Mouse (Mus musculus) heart, embryonic 10.5 days (tissue): Measurements from ENCODE around the gene Capn15. TPM values are rescaled to one million over a fixed set of nuclear protein-coding genes. Genes with fewer than 3 reads are reported as not detected.
A peak's percentile ranks its signal among the peaks of the same experiment; 100 is the strongest.

Source experiments
- DNase-seq: peaks from one replicate; pipeline ENCODE4 v3.0.0-alpha.2; 2017; ENCODE audit warnings: low spot score
- H3K27ac ChIP-seq: fragments of 300-500 bp; sonication (generic); 2 replicates; pipeline ENCODE4 v1.5.1; 2016; ENCODE audit warnings: mild to moderate bottlenecking
- H3K27me3 ChIP-seq: fragments of 300-500 bp; sonication (generic); 2 replicates; pipeline ENCODE4 v1.6.1; 2016; ENCODE audit warnings: mild to moderate bottlenecking; ENCODE audit not compliant: poor library complexity, insufficient read depth, severe bottlenecking
- H3K36me3 ChIP-seq: fragments of 300-500 bp; sonication (generic); 2 replicates; pipeline ENCODE4 v1.6.1; 2016; ENCODE audit warnings: mild to moderate bottlenecking, moderate library complexity
- H3K4me1 ChIP-seq: fragments of 300-500 bp; sonication (generic); 2 replicates; pipeline ENCODE4 v1.6.1; 2016; ENCODE audit warnings: mild to moderate bottlenecking
- H3K4me3 ChIP-seq: fragments of 300-500 bp; sonication (generic); 2 replicates; pipeline ENCODE4 v1.5.1; 2016; ENCODE audit warnings: mild to moderate bottlenecking, moderate library complexity
- H3K9me3 ChIP-seq: fragments of 300-500 bp; sonication (generic); 2 replicates; pipeline ENCODE4 v1.6.1; 2016; ENCODE audit warnings: mild to moderate bottlenecking, moderate library complexity
- WGBS: fragments of 180-500 bp; shearing (Covaris S2); methylation state at CpG from one replicate; pipeline ENCODE4 v1.1.7; 2016; 5-methylcytosine and 5-hydroxymethylcytosine counted together
- polyA plus RNA-seq: library from polyadenylated mRNA; unstranded; fragments of >200 nt; fragmentation: Nextera tagmentation; extraction: Ambion mirVana; gene quantifications from 2 replicates; pipeline ENCODE4 v1.2.1, GENCODE M21; 2016

Capn15 gene
- polyA plus RNA-seq, 1 experiment from 2014 or later = 21.4 TPM

GRCm38 (mm10) chr17:25919786-25920642, 65.6 kb downstream of the Capn15 start:
- peak overlapping the region; percentile 96 for H3K4me3 ChIP-seq
- peak; percentile 100 for DNase-seq
- H3K4me1 ChIP-seq = peaks cover 29% of the 10 kb centered on the region
- peak overlapping the region; percentile 93 for H3K27ac ChIP-seq
- whole genome bisulfite sequencing = under 1% methylated on average over 40 of the region's 40 CpGs
- H3K27me3 ChIP-seq = no peaks in the 10 kb centered on the region
- H3K9me3 ChIP-seq = no peaks in the 10 kb centered on the region
- H3K36me3 ChIP-seq = peaks cover 11% of the 10 kb centered on the region

GRCm38 (mm10) chr17:25919144-25919785, 66.3 kb downstream of the Capn15 start, which contains the start of gene Rab40c:
Gene Rab40c (minus strand): TSS chr17:25919727.
- Histone ChIP-seq H3K27me3 (no peaks in the 10 kb centered on the region), H3K9me3 (no peaks in the 10 kb centered on the region), H3K27ac (peak within 1 kb of the TSS; percentile 93), H3K4me1 (peaks cover 36% of the 10 kb centered on the region), H3K36me3 (peaks cover 14% of the 10 kb centered on the region), H3K4me3 (peak within 1 kb of the TSS; percentile 96)
- 1% methylated on average over 68 of the region's 78 CpGs for WGBS
- DNase-seq = no peak

- DNase-seq = no peak
- peak overlapping the region; percentile 96 for H3K4me3 ChIP-seq
- no peaks in the 10 kb centered on the region for H3K27me3 ChIP-seq
- H3K27ac ChIP-seq = peak overlapping the region; percentile 92; the same call in 1 of the 2 replicates
- H3K9me3 ChIP-seq = no peaks in the 10 kb centered on the region
- peaks cover 47% of the 10 kb centered on the region for H3K4me1 ChIP-seq
- WGBS = 75% methylated on average over 9 of the region's 9 CpGs
- peaks cover 14% of the 10 kb centered on the region for H3K36me3 ChIP-seq
Observed at GRCm38 (mm10) chr17:25918037-25918750, 67.4 kb downstream of the Capn15 start.

- no peak for DNase-seq
- peaks cover 14% of the 10 kb centered on the region for H3K36me3 ChIP-seq
- H3K4me3 ChIP-seq = no peak overlapping the region
- no peaks in the 10 kb centered on the region for H3K9me3 ChIP-seq
- H3K27ac ChIP-seq = no peak overlapping the region
- WGBS = 85% methylated on average over 8 of the region's 8 CpGs
- peaks cover 49% of the 10 kb centered on the region for H3K4me1 ChIP-seq
- H3K27me3 ChIP-seq = no peaks in the 10 kb centered on the region
Observed at GRCm38 (mm10) chr17:25916931-25917647, 68.5 kb downstream of the Capn15 start.

GRCm38 (mm10) chr17:25914295-25914694, 71.3 kb downstream of the Capn15 start:
- no peak for DNase-seq
- 76% methylated on average over 4 of the region's 4 CpGs for WGBS
- H3K4me3 ChIP-seq = no peak overlapping the region
- no peaks in the 10 kb centered on the region for H3K9me3 ChIP-seq
- peak overlapping the region; percentile 7; the same call in 1 of the 2 replicates for H3K27ac ChIP-seq
- H3K27me3 ChIP-seq = no peaks in the 10 kb centered on the region
- peaks cover 43% of the 10 kb centered on the region for H3K4me1 ChIP-seq
- H3K36me3 ChIP-seq = peaks cover 14% of the 10 kb centered on the region

GRCm38 (mm10) chr17:25913877-25914275, 71.7 kb downstream of the Capn15 start:
- Histone ChIP-seq H3K27ac (0 out of 2 replicates have a peak overlapping the region, but pooled peaks have one; percentile 29), H3K4me1 (peaks cover 39% of the 10 kb centered on the region), H3K27me3 (no peaks in the 10 kb centered on the region), H3K9me3 (no peaks in the 10 kb centered on the region), H3K36me3 (peaks cover 14% of the 10 kb centered on the region), H3K4me3 (no peak overlapping the region)
- 18% methylated on average over 1 of the region's 1 CpGs for WGBS
- DNase-seq = no peak

- Histone ChIP-seq H3K27ac (0 out of 2 replicates have a peak overlapping the region, but pooled peaks have one; percentile 29), H3K4me1 (peaks cover 34% of the 10 kb centered on the region), H3K9me3 (no peaks in the 10 kb centered on the region), H3K36me3 (peaks cover 14% of the 10 kb centered on the region), H3K4me3 (no peak overlapping the region), H3K27me3 (no peaks in the 10 kb centered on the region)
- WGBS = 72% methylated on average over 14 of the region's 14 CpGs
- DNase-seq = no peak
Observed at GRCm38 (mm10) chr17:25913186-25913876, 72.3 kb downstream of the Capn15 start.

GRCm38 (mm10) chr17:25911816-25912215, 73.8 kb downstream of the Capn15 start:
- H3K36me3 ChIP-seq = peaks cover 8% of the 10 kb centered on the region
- DNase-seq = no peak
- WGBS = 86% methylated on average over 4 of the region's 4 CpGs
- no peak overlapping the region for H3K4me3 ChIP-seq
- H3K27ac ChIP-seq = no peak overlapping the region
- no peaks in the 10 kb centered on the region for H3K9me3 ChIP-seq
- peaks cover 25% of the 10 kb centered on the region for H3K4me1 ChIP-seq
- no peaks in the 10 kb centered on the region for H3K27me3 ChIP-seq

Other genes starting within 250 kb of the Capn15 start
- not detected in 2 replicates for gene Mslnl, start 249.8 kb downstream of the Capn15 start, polyA plus RNA-seq
- gene Msln, start 231.4 kb downstream of the Capn15 start, polyA plus RNA-seq = 0.98 and 2.8 TPM in 2 replicates
- 33.5 and 36.0 TPM in 2 replicates for gene Narfl, start 212.0 kb downstream of the Capn15 start, polyA plus RNA-seq
- gene Haghl, start 200.1 kb downstream of the Capn15 start, polyA plus RNA-seq = 58.0 and 63.8 TPM in 2 replicates
- gene Ccdc78, start 199.2 kb downstream of the Capn15 start, polyA plus RNA-seq = 0.18 and 0.37 TPM in 2 replicates
- 74.5 and 74.9 TPM in 2 replicates for gene Fam173a, start 192.9 kb downstream of the Capn15 start, polyA plus RNA-seq
- 0.99 TPM in 1 of 2 replicates, not detected in the other for gene AC134908.4, start 190.1 kb downstream of the Capn15 start, polyA plus RNA-seq
- gene Metrn, start 188.7 kb downstream of the Capn15 start, polyA plus RNA-seq = 44.3 and 48.0 TPM in 2 replicates
- 0.62 and 1.2 TPM in 2 replicates for gene Fbxl16, start 176.7 kb downstream of the Capn15 start, polyA plus RNA-seq
- gene Wdr24, start 162.2 kb downstream of the Capn15 start, polyA plus RNA-seq = 21.6 and 23.0 TPM in 2 replicates
- 45.8 and 50.7 TPM in 2 replicates for gene Jmjd8, start 156.9 kb downstream of the Capn15 start, polyA plus RNA-seq
- gene Stub1, start 152.4 kb downstream of the Capn15 start, polyA plus RNA-seq = 343 and 404 TPM in 2 replicates
- gene Rhbdl1, start 148.5 kb downstream of the Capn15 start, polyA plus RNA-seq = 2.3 and 4.0 TPM in 2 replicates
- gene Gm20683, start 144.0 kb downstream of the Capn15 start, polyA plus RNA-seq = 2.1 and 3.0 TPM in 2 replicates
- gene Rhot2, start 140.9 kb downstream of the Capn15 start, polyA plus RNA-seq = 29.0 and 29.8 TPM in 2 replicates
- gene Wdr90, start 124.3 kb downstream of the Capn15 start, polyA plus RNA-seq = 22.4 and 31.7 TPM in 2 replicates
- 133 and 201 TPM in 2 replicates for gene Mcrip2, start 117.0 kb downstream of the Capn15 start, polyA plus RNA-seq
- 46.7 and 55.4 TPM in 2 replicates for gene Mettl26, start 110.7 kb downstream of the Capn15 start, polyA plus RNA-seq
- gene Wfikkn1, start 104.9 kb downstream of the Capn15 start, polyA plus RNA-seq = 0.96 and 3.8 TPM in 2 replicates
- gene Rab40c, start 66.1 kb downstream of the Capn15 start, polyA plus RNA-seq = 22.2 and 24.4 TPM in 2 replicates
- gene Pigq, start 40.9 kb downstream of the Capn15 start, polyA plus RNA-seq = 71.8 and 90.0 TPM in 2 replicates
- 0.15 and 0.85 TPM in 2 replicates for gene Nhlrc4, start 40.8 kb downstream of the Capn15 start, polyA plus RNA-seq
- gene A930017K11Rik, start 33.2 kb downstream of the Capn15 start, polyA plus RNA-seq = 0.20 and 0.55 TPM in 2 replicates
- gene Rab11fip3, start 83.8 kb upstream of the Capn15 start, polyA plus RNA-seq = 12.3 and 16.6 TPM in 2 replicates
- 32.8 and 39.6 TPM in 2 replicates for gene Decr2, start 104.5 kb upstream of the Capn15 start, polyA plus RNA-seq
- gene Nme4, start 109.8 kb upstream of the Capn15 start, polyA plus RNA-seq = 115 and 137 TPM in 2 replicates
- gene Tmem8, start 127.5 kb upstream of the Capn15 start, polyA plus RNA-seq = 0.71 and 1.2 TPM in 2 replicates
- 273 and 284 TPM in 2 replicates for gene Mrpl28, start 137.7 kb upstream of the Capn15 start, polyA plus RNA-seq
- 5.5 and 7.0 TPM in 2 replicates for gene Axin1, start 152.9 kb upstream of the Capn15 start, polyA plus RNA-seq
- 2.0 and 2.4 TPM in 2 replicates for gene Pdia2, start 213.3 kb upstream of the Capn15 start, polyA plus RNA-seq
- 4.2 and 5.3 TPM in 2 replicates for gene Rgs11, start 217.2 kb upstream of the Capn15 start, polyA plus RNA-seq
- gene Arhgdig, start 222.0 kb upstream of the Capn15 start, polyA plus RNA-seq = 8.2 and 10.0 TPM in 2 replicates